Mouse (Mus musculus) adrenal gland, adult 2 months (tissue): ENCODE data around the gene Ifrd2. TPM values are rescaled to one million over a fixed set of nuclear protein-coding genes. Genes with fewer than 3 reads are reported as not detected.

Experiments used
- DNase-seq: peaks from one replicate; pipeline ENCODE4 v3.0.0; 2021
- long read RNA-seq: library from polyadenylated mRNA; stranded (forward); transcript quantifications from one replicate; pipeline ENCODE4 v2.0.0, GENCODE M21; 2021
- polyA plus RNA-seq: library from polyadenylated mRNA; depleted of rRNA; stranded (reverse); fragments of >200 nt; gene quantifications from 2 replicates; pipeline ENCODE4 v1.2.3, GENCODE M21; 2012; rRNA removed
- total RNA-seq, 2 experiments: library from RNA; stranded (reverse); gene quantifications; 2 replicates each; pipeline ENCODE4 v1.2.3; 2021

Ifrd2 gene
- total RNA-seq, result 10 to 100 TPM; 36.0 to 41.7 TPM
- 67.3 and 80.0 TPM in 2 replicates for polyA plus RNA-seq
- long read RNA-seq, transcript Ifrd2-201 (12 exons, 2,056 nt), result major isoform, 32 of 37 reads
- long read RNA-seq, partial matches to known transcripts, result 0 of 37 reads
- long read RNA-seq, other reads (novel, unspliced or antisense), result 5 of 37 reads

- peak; percentile 98 for DNase-seq
Measured at GRCm38 (mm10) chr9:107586974-107587832, at the start of gene Ifrd2. Gene Ifrd2 (plus strand): TSS chr9:107587642.

GRCm38 (mm10) chr9:107538231-107538630 is 49.2 kb upstream of the Ifrd2 start:
- DNase-seq, result no peak

GRCm38 (mm10) chr9:107538711-107539110 is 48.7 kb upstream of the Ifrd2 start:
- no peak for DNase-seq

GRCm38 (mm10) chr9:107539940-107540339 is 47.5 kb upstream of the Ifrd2 start:
- no peak for DNase-seq

- DNase-seq, result no peak
Measured at GRCm38 (mm10) chr9:107540420-107540819, 47.0 kb upstream of the Ifrd2 start.

GRCm38 (mm10) chr9:107541005-107541404 is 46.4 kb upstream of the Ifrd2 start:
- no peak for DNase-seq

GRCm38 (mm10) chr9:107541474-107542351 is 45.7 kb upstream of the Ifrd2 start, which contains the start of the genes Cyb561d2 and Nprl2:
Gene Cyb561d2 (minus strand): TSS chr9:107542193.
Gene Nprl2 (plus strand): TSS chr9:107542226.
- DNase-seq, result peak; percentile 98

- DNase-seq, result no peak
Measured at GRCm38 (mm10) chr9:107542352-107542686, 45.1 kb upstream of the Ifrd2 start.

GRCm38 (mm10) chr9:107542721-107543120 is 44.7 kb upstream of the Ifrd2 start:
- DNase-seq, result no peak

GRCm38 (mm10) chr9:107543299-107543698 is 44.1 kb upstream of the Ifrd2 start:
- DNase-seq, result no peak

- no peak for DNase-seq
Measured at GRCm38 (mm10) chr9:107544196-107544700, 43.2 kb upstream of the Ifrd2 start.

- DNase-seq, result no peak
Measured at GRCm38 (mm10) chr9:107544729-107545128, 42.7 kb upstream of the Ifrd2 start.

GRCm38 (mm10) chr9:107545199-107545598 is 42.2 kb upstream of the Ifrd2 start:
- DNase-seq, result no peak

- DNase-seq, result peak; percentile 70
Measured at GRCm38 (mm10) chr9:107545602-107546001, 41.8 kb upstream of the Ifrd2 start.

GRCm38 (mm10) chr9:107547026-107547425 is 40.4 kb upstream of the Ifrd2 start, which contains the start of gene Zmynd10:
Gene Zmynd10 (plus strand): TSS chr9:107547298.
- peak; percentile 94 for DNase-seq

GRCm38 (mm10) chr9:107547957-107548356 is 39.5 kb upstream of the Ifrd2 start:
- no peak for DNase-seq

- DNase-seq, result no peak
Measured at GRCm38 (mm10) chr9:107548820-107549219, 38.6 kb upstream of the Ifrd2 start.

- no peak for DNase-seq
Measured at GRCm38 (mm10) chr9:107549297-107550074, 38.0 kb upstream of the Ifrd2 start.

- no peak for DNase-seq
Measured at GRCm38 (mm10) chr9:107550491-107551116, 36.8 kb upstream of the Ifrd2 start.

- peak; percentile 85 for DNase-seq
Measured at GRCm38 (mm10) chr9:107551117-107551889, 36.1 kb upstream of the Ifrd2 start, which contains the start of gene Rassf1. Gene Rassf1 (plus strand): TSS chr9:107551555.
